Mouse (Mus musculus): ENCODE measurements around the gene Barhl1.
A peak's percentile ranks its signal among the peaks of the same experiment; 100 is the strongest.

Gene Barhl1

DNA sequence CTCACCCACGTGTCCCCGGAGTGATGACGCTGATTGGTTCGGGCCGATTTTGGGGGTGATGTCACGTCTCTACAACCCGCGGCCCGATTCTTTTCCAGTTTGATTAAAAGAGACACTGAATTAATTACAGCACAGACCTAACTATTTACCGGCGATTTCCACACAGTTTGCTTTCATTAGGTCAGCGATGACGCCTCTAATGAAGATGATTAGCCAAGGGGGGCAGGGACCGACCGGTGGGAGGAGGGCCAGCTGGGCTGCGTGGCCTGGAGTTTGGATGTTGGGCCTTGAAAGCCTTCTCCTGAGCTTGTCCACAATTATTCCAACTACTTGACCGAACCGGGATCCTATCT lies at the start of gene Barhl1:
Barhl1 (minus strand) TSS at position 156 of the 353 bp plus-strand sequence.
- peak; percentile 28 for DNase-seq

DNA sequence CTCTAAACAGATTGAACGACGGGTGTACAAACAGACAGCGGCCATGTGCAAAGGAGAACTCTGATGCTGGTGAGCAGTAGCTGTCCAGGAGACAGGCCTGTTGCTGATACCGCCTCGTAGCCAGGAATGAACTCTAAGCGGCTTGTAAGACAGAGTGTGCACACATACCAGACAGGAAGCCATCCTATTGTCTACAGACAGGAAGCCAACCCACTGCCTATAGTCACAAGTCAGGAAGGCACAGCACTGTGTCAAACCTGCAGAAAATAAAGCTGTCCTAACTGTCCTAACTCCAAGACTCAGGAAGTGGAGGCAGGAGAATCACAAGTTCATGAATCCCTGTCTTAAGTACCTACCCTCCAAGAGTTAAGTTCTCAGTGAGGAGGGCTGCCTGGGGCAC lies 47.1 kb upstream of the Barhl1 start:
- DNase-seq, result no peak

DNA sequence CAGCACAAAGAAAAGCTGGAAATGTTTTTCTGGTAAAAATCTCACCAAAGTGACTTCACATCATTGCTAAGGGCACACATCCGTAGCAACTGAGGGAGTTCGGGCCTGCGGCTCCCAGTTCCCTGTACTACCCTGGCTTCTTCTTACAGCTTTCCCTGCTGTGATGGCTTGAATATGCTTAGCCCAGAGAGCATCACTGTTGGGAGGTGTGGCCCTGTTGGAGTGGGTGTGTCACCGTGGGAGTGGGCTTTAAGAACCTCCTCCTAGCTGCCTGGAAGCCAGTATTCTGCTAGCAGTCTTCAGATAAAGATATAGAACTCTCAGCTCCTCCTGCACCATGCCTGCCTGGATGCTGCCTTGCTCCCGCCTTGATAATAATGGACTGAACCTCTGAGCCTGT lies 45.2 kb upstream of the Barhl1 start:
- no peak for DNase-seq

DNA sequence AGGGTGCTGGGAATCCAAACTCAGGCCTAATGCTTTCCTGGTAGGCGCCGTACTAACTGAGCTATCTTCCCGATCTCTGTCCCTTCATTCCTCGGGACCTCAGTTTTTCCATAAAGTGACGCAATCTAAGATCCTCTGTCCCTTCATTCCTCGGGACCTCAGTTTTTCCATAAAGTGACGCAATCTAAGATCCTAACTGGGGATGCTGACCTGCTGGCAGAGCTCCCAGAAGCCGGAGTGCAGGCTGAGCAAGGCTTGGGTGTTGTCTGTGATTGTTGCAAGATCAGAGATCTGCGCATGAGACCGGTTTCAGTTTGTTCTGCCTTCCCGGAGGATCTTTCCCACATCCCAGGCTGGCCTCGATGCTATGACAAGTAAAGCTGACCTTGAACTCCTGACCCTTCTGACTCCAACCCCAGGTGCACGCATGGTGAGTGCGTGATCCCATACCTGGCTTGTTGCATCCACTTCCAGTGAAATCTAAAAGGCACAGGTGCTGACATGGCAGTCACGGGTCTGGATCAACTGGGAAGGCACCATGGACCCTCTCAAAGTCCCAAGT lies 44.6 kb upstream of the Barhl1 start:
- DNase-seq, result no peak

DNA sequence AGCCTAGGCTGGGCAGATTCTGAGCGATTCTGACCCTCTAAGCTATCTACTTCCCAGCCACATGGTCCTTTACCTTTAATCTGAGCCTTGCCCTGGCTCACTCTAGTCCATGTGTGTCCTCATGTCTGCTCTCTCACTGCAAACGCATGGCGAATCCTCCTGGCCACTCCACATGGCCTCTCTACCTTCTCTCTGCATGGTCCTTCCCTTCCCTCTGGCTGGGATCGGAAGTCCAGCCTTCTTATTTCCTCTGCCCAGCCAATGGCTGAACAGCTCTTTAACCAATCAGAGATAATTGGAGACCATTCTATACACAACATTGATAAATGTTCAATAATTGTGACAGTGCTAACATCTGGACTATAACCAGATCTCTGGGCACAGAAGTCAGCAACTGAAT lies 40.4 kb upstream of the Barhl1 start:
- no peak for DNase-seq

DNA sequence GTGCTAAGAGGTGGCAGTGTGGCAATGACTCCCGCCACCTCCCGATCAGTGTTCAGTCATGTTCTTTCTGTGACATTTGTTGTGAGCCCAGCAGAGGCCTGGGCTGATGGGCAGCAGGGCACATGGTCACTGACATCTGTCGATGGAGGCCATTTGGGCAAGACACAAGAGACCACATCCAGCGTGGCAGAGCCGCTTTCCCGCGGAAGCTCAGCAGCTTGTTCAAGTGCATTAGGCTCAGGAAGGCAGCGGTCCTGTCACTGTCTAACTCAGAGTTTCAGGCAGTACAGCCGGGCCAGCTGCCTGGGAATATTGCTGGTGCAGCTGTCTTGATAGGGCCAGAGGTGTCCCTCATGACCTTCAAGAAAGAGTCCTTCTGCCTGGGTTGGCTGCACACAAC lies 38.1 kb upstream of the Barhl1 start:
- DNase-seq, result no peak

DNA sequence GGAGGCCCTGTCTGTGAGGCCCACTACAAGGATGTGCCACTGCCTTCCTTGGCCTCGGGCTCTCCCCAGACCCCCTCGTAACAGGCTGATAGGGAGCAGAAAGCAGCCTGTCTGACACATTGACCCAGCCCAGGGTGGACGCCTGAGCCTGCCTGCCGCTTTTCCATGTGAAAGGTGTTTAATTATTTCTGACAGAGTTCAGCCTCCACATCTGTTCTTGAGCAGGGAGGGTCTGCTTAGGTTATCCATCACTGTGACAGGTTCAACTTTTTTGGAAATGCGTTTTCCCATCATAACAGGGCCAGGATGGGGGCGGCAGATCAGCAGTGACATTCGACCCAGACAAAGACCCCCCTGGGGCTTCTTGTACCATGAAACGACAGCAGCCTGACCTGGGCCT lies 36.5 kb upstream of the Barhl1 start:
- DNase-seq, result peak; percentile 61

DNA sequence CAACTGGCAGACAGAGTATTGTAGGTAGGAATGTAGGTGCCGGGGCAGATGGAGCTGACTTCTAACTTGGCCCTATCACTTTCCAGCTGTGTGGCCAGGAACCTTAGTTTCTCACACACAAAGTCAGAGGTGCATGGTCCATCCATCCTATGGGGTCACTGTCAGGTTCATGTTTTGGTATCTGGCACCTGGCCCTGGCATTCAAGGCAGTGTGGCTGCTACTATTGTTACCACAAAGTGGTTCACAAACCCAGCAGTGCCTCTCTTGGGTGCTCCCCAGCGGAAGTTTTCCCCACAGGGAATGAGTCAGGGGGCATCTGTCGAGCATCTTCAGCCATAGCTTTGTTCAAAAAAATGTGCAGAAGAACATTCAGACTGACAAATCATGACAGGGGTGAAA lies 29.8 kb upstream of the Barhl1 start:
- DNase-seq, result no peak

DNA sequence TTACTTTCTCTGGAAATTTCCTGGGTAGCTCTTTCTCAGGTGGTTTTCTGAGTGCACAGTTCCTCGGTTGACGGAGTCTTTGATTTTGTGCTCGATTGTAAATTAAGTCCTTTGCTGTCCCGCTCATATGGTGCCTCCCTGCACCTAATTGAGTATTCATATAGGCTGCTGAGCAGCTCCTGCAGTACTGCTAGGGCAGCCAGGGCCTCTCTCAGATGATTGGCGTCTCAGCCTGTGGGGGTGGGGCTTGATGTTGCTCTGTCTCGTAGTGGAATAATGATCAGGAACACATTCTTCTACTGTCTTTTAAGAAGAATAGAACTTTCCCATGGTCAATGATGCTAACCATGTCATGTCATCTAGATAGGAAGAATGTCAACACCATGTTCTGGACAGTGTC lies 28.9 kb upstream of the Barhl1 start:
- no peak for DNase-seq

DNA sequence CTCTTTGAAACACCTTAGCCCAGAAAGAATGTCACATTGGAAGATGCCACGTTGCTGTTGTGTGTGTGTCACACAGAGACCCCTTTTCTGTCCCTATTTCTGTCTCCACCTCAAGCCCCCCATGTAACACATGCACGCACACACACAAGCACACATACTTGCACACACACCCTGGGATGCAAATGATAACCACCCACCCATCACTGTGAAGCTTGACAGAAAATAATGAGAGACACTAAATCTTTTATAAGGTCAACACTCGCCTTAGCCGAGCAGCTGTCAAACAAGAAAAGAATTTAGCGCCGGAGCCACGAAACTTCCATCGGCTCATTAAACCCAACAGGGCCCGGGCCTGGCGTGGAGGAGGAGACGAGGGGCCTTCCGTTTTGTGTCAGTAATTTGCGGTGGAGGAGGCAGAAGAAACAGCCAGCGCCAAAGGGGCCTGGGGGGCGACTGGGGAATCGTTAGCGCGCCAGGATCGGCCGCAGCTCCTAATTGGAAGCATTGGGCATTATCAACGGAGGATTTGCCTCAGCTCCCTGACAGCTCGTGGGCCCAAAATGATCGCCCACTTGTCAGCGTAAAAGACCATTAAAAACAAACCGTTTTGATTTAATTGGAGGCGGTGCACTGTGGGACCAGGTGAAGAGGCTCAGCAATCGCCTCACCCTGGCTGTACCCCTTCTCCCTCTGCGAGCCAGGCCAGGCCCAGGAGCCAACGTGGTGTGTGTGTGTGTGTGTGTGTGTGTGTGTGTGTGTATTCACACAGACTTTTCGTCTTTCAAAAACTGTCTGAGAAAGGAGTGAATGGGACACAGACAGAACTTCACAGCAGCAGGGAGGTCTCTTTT lies 27.4 kb upstream of the Barhl1 start:
- DNase-seq, result peak; percentile 66

DNA sequence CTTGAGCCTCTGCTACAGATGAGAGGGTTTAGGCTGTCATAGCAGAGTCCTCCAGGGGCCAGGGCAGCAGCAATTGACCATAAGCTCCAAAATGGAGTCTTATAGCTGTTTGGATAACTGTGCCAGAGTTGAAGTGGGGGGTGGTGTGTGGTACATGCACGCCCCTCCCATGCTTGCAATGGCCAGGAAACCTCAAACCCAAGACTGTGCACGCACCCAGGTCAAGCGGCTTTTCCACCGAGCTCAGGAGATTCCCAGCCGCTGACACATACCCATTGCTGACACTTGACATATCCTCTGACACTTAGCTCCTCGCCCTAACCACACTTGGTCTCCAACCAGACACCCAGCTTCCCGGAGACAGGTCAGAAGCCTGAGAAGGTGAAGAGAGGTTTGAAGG lies 22.5 kb upstream of the Barhl1 start:
- no peak for DNase-seq

DNA sequence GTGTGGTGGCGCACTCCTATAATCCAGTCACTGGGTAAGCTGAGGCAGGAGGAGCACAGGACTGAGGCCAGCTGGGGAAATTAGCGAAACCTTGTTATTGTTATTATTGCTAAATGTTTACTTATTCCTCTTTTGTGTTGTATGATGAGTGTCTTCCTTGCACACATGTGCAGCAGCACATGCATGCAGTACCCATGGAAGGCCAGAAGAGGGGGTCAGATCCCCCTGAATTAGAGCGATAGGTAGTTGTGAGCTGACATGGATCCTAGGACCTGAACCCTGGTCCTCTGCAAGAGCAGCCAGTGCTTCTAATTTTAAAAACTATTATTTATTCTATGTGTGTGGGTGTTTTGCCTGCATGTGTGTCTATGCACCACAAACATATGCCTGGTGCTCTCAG lies 14.1 kb upstream of the Barhl1 start:
- DNase-seq, result no peak

DNA sequence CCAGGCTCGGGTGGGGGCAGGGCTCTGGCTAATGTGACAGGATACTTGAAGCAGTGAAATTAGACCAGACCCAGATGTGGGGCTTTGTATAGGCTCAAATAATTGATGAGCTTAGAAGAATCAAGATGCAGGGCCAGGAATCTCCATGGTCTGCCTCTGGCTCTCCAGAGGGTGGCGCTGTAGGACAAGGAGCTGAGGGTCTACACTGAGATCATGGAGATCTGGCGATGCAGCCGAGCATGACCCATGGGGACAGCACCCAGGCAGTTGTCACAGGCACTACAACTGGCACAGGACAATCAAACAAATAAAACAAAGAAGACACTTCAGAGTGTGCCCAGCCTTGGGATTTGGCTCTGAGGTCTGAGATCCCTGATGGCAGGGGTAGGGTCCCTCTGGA lies 7.4 kb upstream of the Barhl1 start:
- DNase-seq, result peak; percentile 77

DNA sequence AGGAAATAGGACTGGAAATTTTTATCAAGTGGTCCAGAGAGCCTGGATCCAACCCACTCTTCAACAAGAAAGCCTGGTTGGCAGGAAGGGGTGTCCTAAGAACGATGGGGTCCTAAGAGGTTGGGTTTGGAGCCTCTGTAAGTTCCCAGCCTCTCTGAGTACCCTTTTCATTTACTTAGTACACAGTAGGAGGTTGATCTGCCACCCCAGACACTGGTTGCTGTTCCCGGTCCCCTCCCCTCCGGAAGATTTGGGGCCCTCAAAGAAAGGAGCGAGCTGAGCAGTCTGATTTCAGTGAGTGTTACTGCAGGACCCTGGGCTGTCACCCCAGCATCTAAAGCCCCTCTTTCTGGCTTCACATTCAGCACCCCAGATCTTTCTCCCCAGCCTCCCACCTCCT lies 2.5 kb upstream of the Barhl1 start:
- peak; percentile 11 for DNase-seq

DNA sequence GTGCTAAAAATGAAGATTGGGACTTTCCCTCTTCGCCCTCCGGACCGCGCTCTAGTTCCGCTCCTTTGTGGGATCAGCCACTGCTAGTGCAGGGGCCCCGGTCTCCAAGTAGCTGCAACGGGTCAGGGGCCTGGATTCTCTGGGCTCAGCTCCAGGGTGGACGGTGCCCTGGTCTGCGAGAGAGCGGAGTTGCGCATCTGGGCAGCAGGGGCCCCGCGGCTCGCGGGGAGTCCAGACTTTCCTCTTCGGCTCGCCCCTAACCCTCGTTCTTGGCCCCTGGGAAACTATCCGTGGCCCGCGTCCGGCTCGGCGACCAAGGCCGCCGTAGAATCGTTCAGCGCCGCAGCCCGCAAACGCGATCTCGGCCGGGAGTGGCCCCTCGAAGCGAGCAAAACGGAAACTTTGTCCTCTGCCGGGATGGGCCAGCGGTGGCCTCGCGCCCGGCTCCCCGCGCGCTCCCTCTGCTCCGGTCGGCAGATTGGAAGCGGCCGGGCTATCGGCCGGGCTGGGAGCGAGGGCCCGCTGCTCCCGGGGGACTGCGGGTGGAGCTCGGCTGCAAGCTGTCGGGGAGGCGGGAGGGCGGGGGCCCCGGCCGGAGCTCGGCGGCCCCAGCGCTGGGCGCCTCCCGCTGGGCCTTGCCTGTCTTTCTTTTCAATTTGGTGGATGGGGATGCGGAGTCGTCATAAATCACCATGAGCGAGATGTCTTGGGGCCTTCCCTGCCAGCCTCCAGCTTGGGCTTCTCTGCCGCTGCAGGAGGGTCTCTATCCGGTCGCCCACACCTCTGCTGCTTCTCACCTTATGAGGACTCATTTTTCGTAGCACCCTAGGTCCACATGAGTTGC lies 1.3 kb upstream of the Barhl1 start:
- DNase-seq, result peak; percentile 54

DNA sequence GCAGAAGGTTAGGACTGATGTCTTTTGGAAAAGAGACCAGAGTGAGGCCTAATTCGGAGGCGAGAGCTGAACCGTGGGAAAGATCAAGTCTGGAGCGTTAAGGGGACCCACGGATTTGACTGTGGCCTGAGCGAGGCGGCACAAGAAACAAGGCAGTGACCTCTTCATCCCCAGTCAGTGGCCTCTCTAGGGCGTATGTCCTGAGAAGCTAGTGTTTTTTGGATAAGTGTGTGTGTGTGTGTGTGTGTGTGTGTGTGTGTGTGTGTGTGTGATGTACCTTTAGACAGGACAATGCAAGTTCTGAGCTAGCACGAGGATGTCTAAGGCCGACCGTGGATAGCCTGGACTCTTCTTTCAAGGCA lies 669 bp upstream of the Barhl1 start:
- DNase-seq, result peak; percentile 18

DNA sequence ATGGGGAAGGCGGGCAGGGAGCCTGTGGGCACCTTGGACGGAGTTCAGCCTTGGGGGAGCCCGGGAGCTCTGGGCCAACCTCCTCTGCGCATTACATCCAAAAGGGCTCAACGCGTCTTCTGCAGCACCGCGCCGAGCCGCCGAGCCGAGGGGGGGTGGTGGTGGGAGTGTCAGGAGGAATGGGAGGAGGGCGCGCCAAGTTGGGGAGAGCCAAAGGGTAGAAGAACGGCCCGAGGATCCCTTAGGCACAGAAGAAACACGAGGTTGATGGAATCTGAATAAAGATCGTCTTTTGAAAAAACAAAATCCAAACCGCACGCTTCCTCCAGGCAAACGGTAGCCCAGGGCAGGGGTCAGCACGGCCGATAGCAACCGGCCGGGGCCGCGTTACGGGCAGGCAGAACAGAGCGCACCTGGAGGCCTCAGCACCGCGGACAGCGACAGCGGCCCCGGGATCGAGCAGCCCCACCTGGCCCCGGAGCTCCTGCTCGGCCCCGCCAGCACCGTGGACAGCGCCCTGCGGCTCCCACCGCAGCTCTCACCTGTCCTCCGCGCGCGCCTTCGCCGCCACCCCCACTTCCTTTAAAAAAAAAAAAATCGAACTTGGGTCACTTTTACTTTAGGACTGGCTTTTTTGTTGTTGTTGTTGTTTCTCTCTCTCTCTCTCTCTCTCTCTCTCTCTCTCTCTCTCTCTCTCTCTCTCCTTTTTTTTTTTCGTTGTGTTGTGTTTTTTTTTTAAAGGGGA lies 528 bp downstream of the Barhl1 start:
- DNase-seq, result peak; percentile 84

DNA sequence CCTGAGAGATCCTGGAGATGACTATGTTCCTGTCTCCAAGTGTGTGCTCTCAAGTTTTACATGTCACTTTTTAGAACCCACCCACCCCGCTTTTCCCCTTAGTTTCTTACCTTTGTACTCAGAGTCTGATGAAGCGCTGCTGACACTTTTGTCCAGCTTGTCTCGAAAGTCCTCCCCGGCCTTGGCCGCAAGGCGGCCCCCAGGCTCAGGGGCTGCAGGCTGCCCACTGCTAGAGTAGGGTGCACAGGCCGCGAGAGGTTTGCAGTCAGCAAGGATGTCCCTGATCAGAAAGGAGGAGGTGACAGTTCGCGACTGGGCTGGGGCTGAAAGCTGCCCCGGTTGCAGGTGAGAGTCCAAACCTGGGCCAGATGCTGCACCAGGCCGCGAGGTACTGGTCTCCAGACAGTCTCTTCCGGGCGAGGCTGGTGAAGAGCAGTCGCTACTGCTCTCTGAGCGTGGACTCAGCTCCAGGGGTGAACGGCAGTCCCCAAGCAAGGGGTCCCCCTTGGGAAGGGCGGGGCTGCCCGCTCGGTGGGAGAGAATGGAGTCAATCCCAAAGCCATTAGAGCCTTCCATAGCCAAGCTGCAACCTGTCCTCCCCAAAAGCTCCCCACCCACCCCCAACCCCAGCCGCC lies 1.2 kb downstream of the Barhl1 start:
- DNase-seq, result no peak

DNA sequence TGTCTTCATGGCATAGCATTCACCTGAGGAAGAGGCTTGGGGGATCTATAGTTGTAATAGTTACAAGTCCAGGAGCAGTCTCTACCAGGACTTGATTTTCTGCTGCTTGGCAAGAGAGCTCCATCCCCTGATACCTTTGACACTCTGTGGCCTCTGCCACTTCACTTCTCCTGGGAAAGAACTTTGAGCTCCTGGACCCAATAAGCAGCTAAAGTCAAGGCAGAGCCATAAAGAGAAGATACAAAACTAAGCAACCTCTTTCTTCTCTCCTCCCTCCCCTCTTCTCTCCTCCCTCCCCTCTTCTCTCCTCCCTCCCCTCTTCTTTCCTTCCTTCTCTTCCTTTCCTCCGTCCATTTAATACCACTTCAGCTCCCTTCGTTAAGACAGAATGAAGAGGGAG lies 2.3 kb downstream of the Barhl1 start:
- no peak for DNase-seq

DNA sequence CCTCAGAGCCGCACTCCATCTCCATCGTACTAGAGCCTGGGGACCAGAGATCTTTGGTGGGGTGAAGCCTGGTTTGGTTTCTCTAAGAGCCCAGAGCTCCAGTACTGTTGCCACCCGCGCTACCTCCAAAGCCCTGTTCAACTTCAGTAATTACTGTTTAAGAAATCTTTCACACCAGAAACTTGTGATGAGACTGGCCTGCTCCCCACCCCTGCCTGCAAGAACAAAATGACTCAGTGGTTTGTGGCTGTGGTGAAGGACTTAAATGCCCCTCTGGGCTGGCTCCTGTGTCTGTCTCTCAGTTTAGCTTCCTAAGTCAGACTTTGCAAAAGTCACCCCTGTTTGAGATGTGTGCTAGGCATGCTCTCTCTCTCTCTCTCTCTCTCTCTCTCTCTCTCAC lies 3.5 kb downstream of the Barhl1 start:
- DNase-seq, result no peak

DNA sequence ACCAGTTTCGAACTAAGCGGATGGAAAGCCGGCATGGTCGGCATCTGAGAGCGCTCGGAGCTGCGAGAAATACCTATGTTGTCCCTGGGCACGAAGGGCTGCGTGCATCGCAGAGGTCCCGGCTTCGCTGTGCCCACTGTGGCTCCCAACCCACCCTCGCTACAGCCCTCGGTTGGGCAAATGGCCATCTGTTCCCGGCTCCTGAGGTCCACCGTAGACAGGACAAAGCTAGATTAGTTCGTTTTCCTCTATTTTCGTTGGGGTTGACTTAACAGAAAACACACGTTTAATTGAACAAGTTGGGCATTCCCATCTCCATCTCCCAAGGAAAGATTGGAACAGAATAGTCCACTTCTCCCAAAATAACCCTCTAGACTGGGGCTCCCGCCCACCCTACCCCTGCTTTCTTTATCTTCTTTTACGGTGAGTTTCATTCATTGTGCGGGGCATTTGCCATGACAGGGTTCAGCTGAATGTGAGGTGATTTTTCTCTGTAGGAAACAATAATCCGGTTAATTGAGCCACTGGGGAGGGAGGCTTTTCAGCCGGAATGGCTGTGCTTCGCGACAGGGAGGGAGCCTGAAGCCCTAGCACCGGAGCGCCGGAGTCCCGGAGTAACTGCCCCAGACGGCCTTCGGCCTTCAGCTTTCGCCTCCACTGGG lies 4.3 kb downstream of the Barhl1 start:
- DNase-seq, result no peak

DNA sequence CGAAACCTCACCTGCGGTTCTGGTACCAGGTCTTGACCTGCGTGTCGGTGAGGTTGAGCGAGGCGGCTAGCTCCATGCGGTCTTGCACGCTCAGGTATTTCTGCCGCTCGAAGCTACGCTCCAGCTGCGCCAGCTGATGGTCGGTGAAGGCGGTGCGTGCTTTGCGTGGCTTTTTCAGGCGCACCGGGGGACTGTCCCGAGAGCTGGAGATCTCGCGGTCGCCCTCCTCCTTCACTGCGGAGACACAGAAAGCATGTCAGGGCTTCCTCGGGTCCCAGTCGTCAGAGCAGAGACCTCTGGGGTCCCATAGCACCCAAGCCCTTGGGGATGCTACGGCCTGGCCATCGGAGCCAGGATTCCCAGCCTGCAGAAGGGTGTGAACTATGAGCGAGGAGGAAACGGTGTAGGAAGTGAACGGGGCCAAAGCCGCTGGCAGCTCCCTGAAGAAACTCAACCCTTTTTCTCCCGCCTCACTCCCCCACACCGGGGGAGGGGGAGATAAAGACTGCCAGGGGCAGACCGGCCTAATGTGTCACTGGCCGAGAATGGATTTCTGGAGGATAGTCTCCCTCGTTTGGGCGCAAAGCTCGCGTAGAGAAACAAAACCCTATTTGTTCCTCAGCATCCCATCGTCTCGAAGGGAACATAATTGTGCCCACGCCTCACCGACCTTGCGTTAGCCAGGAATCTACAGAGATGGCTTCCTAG lies 5.0 kb downstream of the Barhl1 start:
- no peak for DNase-seq
